Mouse (Mus musculus): ENCODE results near the gene Ccdc74a.

GRCm38 (mm10) chr16:17647566-17648340 lies 1.5 kb downstream of the Ccdc74a start:
- TF ChIP-seq GATA1 (IDR thresholded peaks at IDR 0.05; ENCODE audit: borderline replicate concordance, low read length) (no peak), CTCF (IDR thresholded peaks at IDR 0.05; ENCODE audit: low read depth, low read length) (no peak), GATA2 (IDR thresholded peaks at IDR 0.05; ENCODE audit: borderline replicate concordance, low read depth, low read length) (no peak)

Data from G1E (cell line).